Mouse (Mus musculus): ENCODE measurements around the gene Nptx1.

The Nptx1 gene

GRCm38 (mm10) chr11:119547183-119547921 is at the start of gene Nptx1:
Nptx1 (minus strand) TSS chr11:119547753.
- peak in 1 of 2 experiments; percentile 44 for DNase-seq (ENCODE audit: low spot score in 2 of 2)

DNA sequence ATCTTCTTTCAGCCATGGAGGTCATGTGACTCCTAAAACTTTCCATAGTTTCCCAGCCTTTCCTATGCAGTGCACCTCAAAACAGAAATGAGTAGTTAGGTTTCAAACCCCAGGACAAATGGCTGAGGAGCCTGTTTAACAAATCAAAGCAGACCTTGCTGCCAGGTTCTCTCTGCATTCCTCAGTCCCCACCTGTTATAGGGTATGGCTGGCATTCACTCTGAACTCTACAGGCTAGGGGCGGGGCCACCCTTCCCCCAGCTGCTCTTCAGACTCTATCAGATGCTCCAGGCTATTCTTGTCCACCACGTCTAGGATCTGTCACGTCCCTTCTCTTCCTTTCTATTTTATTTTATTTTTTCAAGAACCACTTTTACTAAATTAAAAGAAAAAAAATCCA is 46.4 kb upstream of the Nptx1 start:
- DNase-seq (ENCODE audit: low spot score in 2 of 2): no peak

GRCm38 (mm10) chr11:119589242-119589641 is 41.7 kb upstream of the Nptx1 start:
- DNase-seq (ENCODE audit: low spot score in 2 of 2): no peak

- DNase-seq (ENCODE audit: low spot score in 2 of 2): no peak
Observed at GRCm38 (mm10) chr11:119587112-119587511, 39.6 kb upstream of the Nptx1 start.

DNA sequence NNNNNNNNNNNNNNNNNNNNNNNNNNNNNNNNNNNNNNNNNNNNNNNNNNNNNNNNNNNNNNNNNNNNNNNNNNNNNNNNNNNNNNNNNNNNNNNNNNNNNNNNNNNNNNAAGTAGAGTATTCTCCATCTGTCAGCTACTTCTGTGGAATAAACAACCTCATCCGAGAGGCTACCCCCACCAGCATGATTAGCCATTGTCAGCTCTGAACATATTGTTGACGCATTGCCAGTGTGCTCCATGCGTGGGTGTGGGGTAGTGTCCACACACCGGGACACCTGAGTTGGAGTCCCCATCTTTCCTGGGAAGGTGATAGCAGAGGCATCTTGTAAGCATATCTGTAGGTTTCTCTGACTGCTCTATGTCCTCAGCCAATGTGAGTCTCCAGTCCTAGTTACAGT is 39.0 kb upstream of the Nptx1 start:
- DNase-seq (ENCODE audit: low spot score in 2 of 2): no peak

DNA sequence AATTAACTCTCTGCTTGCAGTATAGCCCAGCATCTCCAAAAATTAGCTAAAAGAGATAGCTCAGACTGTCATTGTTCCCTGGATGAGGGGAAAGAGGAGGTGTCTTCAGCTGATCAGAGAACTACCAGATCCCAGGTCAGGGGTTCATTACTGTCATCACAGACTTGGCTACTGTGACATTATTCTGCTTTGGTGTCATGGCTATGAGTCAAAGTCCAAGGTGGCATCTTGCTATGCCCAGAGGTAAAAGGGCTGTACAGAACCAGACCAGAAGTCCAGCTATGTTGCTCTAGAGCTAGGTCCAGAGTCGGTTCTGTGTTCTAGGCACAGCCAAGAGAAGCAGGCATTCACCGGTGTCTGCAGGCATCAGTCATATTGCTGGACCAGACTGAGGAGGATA is 30.2 kb upstream of the Nptx1 start:
- no peak for DNase-seq (ENCODE audit: low spot score in 2 of 2)

DNA sequence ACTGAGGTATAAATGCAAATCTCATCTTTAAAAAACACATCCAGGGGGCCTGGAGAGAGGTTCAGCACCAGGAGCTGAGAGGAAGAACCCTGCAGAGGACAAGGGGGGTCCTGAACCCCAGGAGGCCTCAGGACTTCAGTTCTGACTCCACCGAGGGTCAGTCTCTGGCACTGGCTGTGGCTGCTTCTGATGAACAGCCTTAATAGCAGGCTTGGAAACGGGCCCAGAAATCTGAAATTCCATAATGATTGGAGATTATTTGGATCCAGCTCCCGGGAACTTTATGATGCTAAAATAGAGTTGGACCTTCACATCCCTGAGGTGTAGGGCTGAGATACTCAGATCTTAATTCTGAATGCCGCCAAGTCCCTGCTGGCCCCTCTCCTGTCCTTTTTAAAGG is 29.3 kb upstream of the Nptx1 start:
- DNase-seq (ENCODE audit: low spot score in 2 of 2): no peak

- no peak for DNase-seq (ENCODE audit: low spot score in 2 of 2)
Observed at GRCm38 (mm10) chr11:119572316-119573010, 24.9 kb upstream of the Nptx1 start.

DNA sequence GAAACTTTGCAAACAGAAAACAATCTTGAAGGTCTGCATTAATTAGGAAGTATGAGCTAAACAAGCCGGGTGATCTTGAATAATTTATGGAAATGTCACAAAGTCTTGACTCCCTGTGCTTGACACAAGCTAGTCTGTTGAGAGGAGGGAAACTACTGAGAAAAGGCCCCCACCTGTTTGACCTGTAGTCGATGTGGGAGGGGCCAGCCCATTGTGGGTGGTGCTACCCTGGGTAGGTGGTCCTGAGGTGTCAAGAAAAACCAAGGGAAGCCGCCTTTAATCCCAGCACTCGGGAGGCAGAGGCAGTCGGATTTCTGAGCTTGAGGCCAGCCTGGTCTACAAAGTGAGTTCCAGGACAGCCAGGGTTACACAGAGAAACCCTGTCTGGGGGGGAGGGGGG is 18.6 kb upstream of the Nptx1 start:
- no peak for DNase-seq (ENCODE audit: low spot score in 2 of 2)

GRCm38 (mm10) chr11:119565684-119566083 is 18.1 kb upstream of the Nptx1 start:
- DNase-seq (ENCODE audit: low spot score in 2 of 2): no peak

DNA sequence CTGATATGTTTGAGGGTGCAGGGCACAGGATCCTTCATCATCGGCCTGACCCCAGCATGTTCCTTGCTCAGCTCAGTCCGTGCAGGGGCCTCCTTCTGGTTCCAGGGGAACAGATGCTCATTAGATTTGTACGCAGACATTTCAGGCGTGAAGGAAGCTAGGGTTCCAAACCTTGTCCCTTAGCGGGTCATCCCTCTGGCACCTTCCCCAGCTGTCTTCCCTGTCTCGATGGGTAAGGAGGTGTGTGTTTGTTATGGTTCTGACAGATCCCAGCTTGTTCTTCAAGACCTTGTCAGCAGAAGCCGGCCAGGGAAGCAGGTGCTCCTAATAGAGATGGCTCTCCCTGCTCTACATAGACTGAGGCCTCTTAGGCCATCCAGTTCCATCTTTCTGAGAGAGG is 17.5 kb upstream of the Nptx1 start:
- no peak for DNase-seq (ENCODE audit: low spot score in 2 of 2)

GRCm38 (mm10) chr11:119564383-119564782 is 16.8 kb upstream of the Nptx1 start:
- DNase-seq (ENCODE audit: low spot score in 2 of 2): peak in 1 of 2 experiments; percentile 18

DNA sequence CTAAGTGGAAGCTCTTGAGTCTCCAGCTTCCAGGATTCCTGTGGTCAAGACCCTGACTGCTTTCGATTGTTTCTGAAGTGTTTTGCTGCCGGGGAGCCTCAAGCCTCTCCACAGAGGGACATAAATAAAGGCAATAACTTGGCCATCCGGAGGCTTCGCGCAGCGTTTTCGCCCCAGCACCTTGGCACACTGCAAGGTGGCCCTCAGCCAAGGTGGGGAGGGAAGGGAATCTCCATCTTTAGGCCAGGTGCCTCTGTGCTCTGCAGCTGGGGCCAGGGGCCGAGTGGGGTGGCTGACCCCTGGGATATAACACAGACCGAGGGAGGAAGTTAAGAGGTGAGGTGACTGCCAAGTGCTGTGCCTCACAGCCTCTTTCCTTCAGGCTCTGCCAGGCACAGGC is 15.6 kb upstream of the Nptx1 start:
- DNase-seq (ENCODE audit: low spot score in 2 of 2): no peak

GRCm38 (mm10) chr11:119562286-119562685 is 14.7 kb upstream of the Nptx1 start:
- no peak for DNase-seq (ENCODE audit: low spot score in 2 of 2)

- DNase-seq (ENCODE audit: low spot score in 2 of 2): no peak
Observed at GRCm38 (mm10) chr11:119558870-119559610, 11.5 kb upstream of the Nptx1 start.

- peak in 1 of 2 experiments; percentile 12 for DNase-seq (ENCODE audit: low spot score in 2 of 2)
Observed at GRCm38 (mm10) chr11:119557940-119558869, 10.7 kb upstream of the Nptx1 start.

DNA sequence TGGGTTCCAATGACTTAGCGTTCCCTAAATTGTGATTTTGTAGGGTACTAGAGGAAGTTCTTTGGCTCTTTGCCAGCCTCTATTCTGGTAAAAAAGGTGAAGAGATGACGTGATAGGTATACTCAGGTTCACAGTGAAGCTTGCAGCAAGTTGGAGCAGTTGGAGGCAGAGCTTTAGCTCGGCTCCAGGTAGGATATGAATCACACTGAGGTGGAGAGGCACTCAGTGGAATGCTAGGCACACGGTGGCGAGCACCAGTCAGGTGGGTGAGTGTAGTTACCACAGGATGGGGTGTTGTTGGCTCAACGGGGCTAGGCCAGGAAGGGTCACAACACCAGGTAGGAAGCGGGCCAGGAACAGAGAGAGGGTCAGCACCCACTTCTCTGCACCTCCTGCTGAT is 7.6 kb upstream of the Nptx1 start:
- no peak for DNase-seq (ENCODE audit: low spot score in 2 of 2)

GRCm38 (mm10) chr11:119554706-119555105 is 7.2 kb upstream of the Nptx1 start:
- DNase-seq (ENCODE audit: low spot score in 2 of 2): peak in 1 of 2 experiments; percentile 12

GRCm38 (mm10) chr11:119552902-119553802 is 5.6 kb upstream of the Nptx1 start:
- DNase-seq (ENCODE audit: low spot score in 2 of 2): peak in 1 of 2 experiments; percentile 62

DNA sequence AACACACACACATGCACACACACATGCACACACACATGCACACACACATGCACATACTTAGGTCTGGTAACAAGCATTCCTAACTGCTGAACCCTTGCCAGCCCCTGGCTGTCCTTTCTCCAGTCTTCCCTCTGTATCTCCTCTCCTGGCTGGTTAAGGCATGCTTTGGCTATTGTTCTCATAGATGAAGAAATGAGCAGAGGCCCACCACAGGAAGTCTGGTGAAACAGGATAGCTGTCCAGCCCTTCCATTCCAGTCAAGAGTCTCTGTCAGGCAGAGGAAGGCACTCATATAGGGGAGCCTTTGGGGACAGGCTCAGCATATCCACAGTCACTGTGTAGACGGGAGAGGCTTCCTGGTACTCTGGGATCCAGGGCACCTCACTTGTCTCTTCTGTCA is 4.7 kb upstream of the Nptx1 start:
- no peak for DNase-seq (ENCODE audit: low spot score in 2 of 2)
